In the genomic region with DNA sequence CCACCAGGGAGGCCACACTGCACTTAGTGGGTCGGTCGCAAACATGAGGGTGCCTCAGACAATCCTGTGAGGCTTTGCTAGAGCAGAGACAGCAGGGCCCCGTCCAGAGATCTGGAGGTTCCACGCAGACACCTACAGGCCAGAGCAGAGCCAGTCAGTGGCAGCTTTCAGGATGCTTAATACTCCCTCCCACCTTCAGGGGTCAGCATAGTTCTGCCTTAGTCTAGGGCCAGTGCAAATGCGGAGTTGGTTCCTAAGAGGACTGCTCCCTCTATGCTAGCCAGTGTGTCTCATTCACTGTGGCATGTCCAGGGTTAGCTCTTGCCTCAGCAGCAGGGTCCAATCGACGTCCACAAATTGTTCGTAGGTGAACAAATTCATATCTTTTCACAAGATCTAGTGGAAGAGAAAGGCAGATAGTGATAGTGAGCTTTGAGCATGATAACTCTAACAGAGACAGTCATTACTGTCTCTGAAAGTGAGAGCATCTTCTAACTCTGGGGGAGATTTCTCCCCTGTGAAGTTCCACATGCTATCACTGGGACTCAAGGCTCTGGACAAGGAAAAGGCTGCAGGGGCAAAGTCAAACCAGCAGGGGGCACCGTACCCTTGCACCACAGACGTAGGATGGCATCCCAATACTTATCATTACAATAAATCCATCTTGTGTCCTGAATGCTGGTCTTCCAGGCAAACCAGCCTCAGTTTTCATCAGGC, we compare ENCODE assay signal across 8 mouse cellular contexts. TPM values are rescaled to one million over a fixed set of nuclear protein-coding genes. Genes with fewer than 3 reads are reported as not detected.
DNase-seq lines count a peak whose midpoint lies in the region; ATAC-seq and TF ChIP-seq lines count a peak whose summit lies in the region.

No protein-coding gene starts in this region.

- H3K27ac ChIP-seq in CH12.LX (ENCODE audit: insufficient read depth, low read depth): no peak overlapping the region
- no peak overlapping the region for H3K27ac ChIP-seq in forebrain, embryonic 12.5 days
- no peak overlapping the region for H3K27ac ChIP-seq in heart, postnatal 0 days (ENCODE audit: low read depth)
- H3K27ac ChIP-seq in liver, embryonic 16.5 days (ENCODE audit: low read length): no peak overlapping the region
- H3K27ac ChIP-seq in neural tube, embryonic 14.5 days (ENCODE audit: low read depth, low read length): no peak overlapping the region
- no peak overlapping the region for H3K27ac ChIP-seq in testis, adult 2 months (ENCODE audit: control insufficient read depth, insufficient read depth, low read depth, low read length)

- no peak for TF ChIP-seq POLR2A in CH12.LX (IDR thresholded peaks at IDR 0.05; ENCODE audit: low read depth, low read length)
- TF ChIP-seq POLR2A in testis, adult 2 months (IDR thresholded peaks at IDR 0.05; ENCODE audit: control insufficient read depth, low read depth, low read length): no peak

- H3K4me1 ChIP-seq in CH12.LX (ENCODE audit: control insufficient read depth in 1 of 2, insufficient read depth in 2 of 2): peaks cover 6 to 12% of the 10 kb centered on the region in 2 experiments
- peaks cover 2% of the 10 kb centered on the region; the same call in 1 of the 2 replicates for H3K4me1 ChIP-seq in forebrain, embryonic 12.5 days
- no peaks in the 10 kb centered on the region for H3K4me1 ChIP-seq in heart, postnatal 0 days (ENCODE audit: control insufficient read depth, insufficient read depth)
- H3K4me1 ChIP-seq in liver, embryonic 16.5 days (ENCODE audit: control insufficient read depth, low read depth, low read length): no peaks in the 10 kb centered on the region
- no peaks in the 10 kb centered on the region for H3K4me1 ChIP-seq in neural tube, embryonic 14.5 days (ENCODE audit: control insufficient read depth, insufficient read depth, low read length)
- H3K4me1 ChIP-seq in testis, adult 2 months (ENCODE audit: control insufficient read depth, insufficient read depth, low read length): peaks cover 3% of the 10 kb centered on the region

- no peaks in the 10 kb centered on the region for H3K27me3 ChIP-seq in CH12.LX (replicated peaks)
- H3K27me3 ChIP-seq in forebrain, embryonic 12.5 days: no peaks in the 10 kb centered on the region
- 0 out of 2 replicates have a peak, but pooled peaks cover 3% of the 10 kb centered on the region for H3K27me3 ChIP-seq in heart, postnatal 0 days (ENCODE audit: control insufficient read depth, insufficient read depth, low read length)
- no peaks in the 10 kb centered on the region for H3K27me3 ChIP-seq in liver, embryonic 16.5 days (ENCODE audit: control insufficient read depth, insufficient read depth, low read depth, low read length)
- H3K27me3 ChIP-seq in neural tube, embryonic 14.5 days (ENCODE audit: control insufficient read depth, insufficient read depth, low read length): no peaks in the 10 kb centered on the region
- no peaks in the 10 kb centered on the region for H3K27me3 ChIP-seq in testis, adult 2 months (ENCODE audit: control insufficient read depth, insufficient read depth, low read length)

- in situ Hi-C loops in CH12.LX (cut with MboI; ENCODE audit: low pct_ligation_motif_present, low pct_unique_long_range_greater_than_20kb, low sequenced_read_pairs): loop anchor here (5.0 to 10.0 kb wide), 3 partner anchors 123 to 670 kb away; no protein-coding TSS in a partner anchor

- TF ChIP-seq RAD21 in CH12.LX (IDR thresholded peaks at IDR 0.05; ENCODE audit: low read depth, low read length): peak; percentile 98

- H3K9me3 ChIP-seq in CH12.LX (replicated peaks; ENCODE audit: low read length): peaks cover 11% of the 10 kb centered on the region
- peaks cover 3% of the 10 kb centered on the region; the same call in 1 of the 2 replicates for H3K9me3 ChIP-seq in forebrain, embryonic 12.5 days
- 0 out of 2 replicates have a peak, but pooled peaks cover 3% of the 10 kb centered on the region for H3K9me3 ChIP-seq in heart, postnatal 0 days (replicated peaks; ENCODE audit: control insufficient read depth, low read length)
- no peaks in the 10 kb centered on the region for H3K9me3 ChIP-seq in liver, embryonic 16.5 days (replicated peaks; ENCODE audit: control insufficient read depth, low read length)
- no peaks in the 10 kb centered on the region for H3K9me3 ChIP-seq in neural tube, embryonic 14.5 days (ENCODE audit: control insufficient read depth, low read length)

- H3K79me2 ChIP-seq in CH12.LX (replicated peaks; ENCODE audit: control insufficient read depth, extremely low read depth, insufficient read depth, poor library complexity, severe bottlenecking): no peaks in the 10 kb centered on the region

- H3K9ac ChIP-seq in CH12.LX (ENCODE audit: insufficient read depth, low read depth): no peak overlapping the region
- H3K9ac ChIP-seq in forebrain, embryonic 12.5 days: no peak overlapping the region
- no peak overlapping the region for H3K9ac ChIP-seq in heart, postnatal 0 days (replicated peaks; ENCODE audit: low read depth, low read length)
- no peak overlapping the region for H3K9ac ChIP-seq in liver, embryonic 16.5 days (ENCODE audit: low read depth, low read length)
- H3K9ac ChIP-seq in neural tube, embryonic 14.5 days (replicated peaks; ENCODE audit: low read depth, low read length): no peak overlapping the region

- dilution Hi-C loops in CH12.LX (cut with MboI; ENCODE audit: extremely low pct_ligation_motif_present, extremely low pct_unique_long_range_greater_than_20kb, low sequenced_read_pairs): no loop called here

- TF ChIP-seq EP300 in CH12.LX (IDR thresholded peaks at IDR 0.05; ENCODE audit: low read length): no peak
- no peak for TF ChIP-seq EP300 in heart, postnatal 0 days (IDR thresholded peaks at IDR 0.05; ENCODE audit: low read depth)

- H3K4me2 ChIP-seq in CH12.LX (ENCODE audit: insufficient read depth, low read depth, poor library complexity, severe bottlenecking): peak overlapping the region; percentile 46
- no peak overlapping the region for H3K4me2 ChIP-seq in forebrain, embryonic 12.5 days
- no peak overlapping the region for H3K4me2 ChIP-seq in heart, postnatal 0 days (ENCODE audit: low read depth, low read length)
- H3K4me2 ChIP-seq in liver, embryonic 16.5 days (ENCODE audit: low read depth, low read length): no peak overlapping the region
- H3K4me2 ChIP-seq in neural tube, embryonic 14.5 days (ENCODE audit: low read depth, low read length): no peak overlapping the region

- DNase-seq in CH12.LX (ENCODE audit: extremely low read depth): peak; percentile 90
- DNase-seq in c-Kit-positive CD71-positive TER-119-negative erythroid progenitor cells, embryonic 14.5 days (ENCODE audit: low read depth): peak; percentile 39
- DNase-seq in heart, postnatal 0 days (ENCODE audit: low spot score): peak; percentile 72
- peak; percentile 90 for DNase-seq in kidney, postnatal 4 days

- H3K36me3 ChIP-seq in CH12.LX (replicated peaks in 1 of 2; ENCODE audit: control insufficient read depth in 1 of 2, insufficient read depth in 1 of 2, low read length in 1 of 2): no peaks in the 10 kb centered on the region
- H3K36me3 ChIP-seq in forebrain, embryonic 12.5 days (replicated peaks): no peaks in the 10 kb centered on the region
- H3K36me3 ChIP-seq in heart, postnatal 0 days (replicated peaks; ENCODE audit: control insufficient read depth, insufficient read depth, low read length): no peaks in the 10 kb centered on the region
- no peaks in the 10 kb centered on the region for H3K36me3 ChIP-seq in liver, embryonic 16.5 days (ENCODE audit: control insufficient read depth, insufficient read depth)
- H3K36me3 ChIP-seq in neural tube, embryonic 14.5 days (ENCODE audit: control insufficient read depth, insufficient read depth, low read length): no peaks in the 10 kb centered on the region
- H3K36me3 ChIP-seq in testis, adult 2 months (ENCODE audit: control insufficient read depth, insufficient read depth, low read length): no peaks in the 10 kb centered on the region

- peak; percentile 88 to 97 for TF ChIP-seq CTCF in CH12.LX (conservative IDR thresholded peaks at IDR 0.05 in 1 of 2, IDR thresholded peaks at IDR 0.05 in 1 of 2; ENCODE audit: low read depth in 2 of 2, low read length in 2 of 2)
- peak; percentile 91 for TF ChIP-seq CTCF in heart, postnatal 0 days (IDR thresholded peaks at IDR 0.05; ENCODE audit: low read depth)
- TF ChIP-seq CTCF in testis, adult 2 months (IDR thresholded peaks at IDR 0.05; ENCODE audit: control insufficient read depth, insufficient read depth, insufficient replicate concordance, low read depth, low read length): peak; percentile 87; the same call in 1 of the 2 replicates

- H3K4me3 ChIP-seq in CH12.LX (replicated peaks in 1 of 3; ENCODE audit: low read depth in 2 of 3, low read length in 2 of 3, poor library complexity in 1 of 3): no peak overlapping the region
- H3K4me3 ChIP-seq in forebrain, embryonic 12.5 days (replicated peaks): no peak overlapping the region
- H3K4me3 ChIP-seq in heart, postnatal 0 days (ENCODE audit: low read depth, low read length): no peak overlapping the region
- H3K4me3 ChIP-seq in liver, embryonic 16.5 days (ENCODE audit: low read depth, low read length): no peak overlapping the region
- H3K4me3 ChIP-seq in neural tube, embryonic 14.5 days (ENCODE audit: low read depth, low read length): no peak overlapping the region
- H3K4me3 ChIP-seq in testis, adult 2 months (ENCODE audit: control insufficient read depth, low read depth, low read length): peak overlapping the region; percentile 1

- 34% methylated on average over 10 of the region's 10 CpGs for WGBS in forebrain, embryonic 12.5 days
- 31% methylated on average over 10 of the region's 10 CpGs for WGBS in heart, postnatal 0 days
- 24% methylated on average over 10 of the region's 10 CpGs for WGBS in liver, embryonic 16.5 days (ENCODE audit: insufficient replicate concordance)
- 27% methylated on average over 10 of the region's 10 CpGs for WGBS in neural tube, embryonic 14.5 days

- ATAC-seq in forebrain, embryonic 12.5 days (ENCODE audit: low FRiP score): peak; percentile 91
- ATAC-seq in heart, postnatal 0 days (ENCODE audit: insufficient read depth, low read depth): peak; percentile 89
- peak; percentile 76 for ATAC-seq in liver, embryonic 16.5 days (ENCODE audit: low read depth)
- ATAC-seq in neural tube, embryonic 14.5 days (ENCODE audit: low read depth): peak; percentile 95

RNA-seq across cellular contexts. Expression of gene Lgalsl, which starts 36.5 kb away (rescaled TPM):
- 8.1 and 9.9 TPM in 2 replicates for total RNA-seq in CH12.LX (2012; rRNA removed)
- total RNA-seq in CH12.LX (2014; rRNA removed): 22.7 and 26.5 TPM in 2 replicates
- 16.4 and 16.9 TPM in 2 replicates for polyA plus RNA-seq in CH12.LX (2012; ENCODE audit: insufficient read length, low read depth)
- 40.5 and 40.6 TPM in 2 replicates for polyA plus RNA-seq in forebrain, embryonic 12.5 days (2016; fragmentation: Nextera tagmentation; extraction: Ambion mirVana)
- total RNA-seq in heart, postnatal 0 days (2014; rRNA removed; ENCODE audit: low replicate concordance): 42.4 and 61.6 TPM in 2 replicates
- polyA plus RNA-seq in heart, postnatal 0 days (2015; fragmentation: Nextera tagmentation; extraction: Ambion mirVana): 29.6 and 29.7 TPM in 2 replicates
- 6.7 and 8.3 TPM in 2 replicates for polyA plus RNA-seq in liver, embryonic 16.5 days (2015; fragmentation: Nextera tagmentation; extraction: Ambion mirVana)
- 66.1 and 70.4 TPM in 2 replicates for polyA plus RNA-seq in neural tube, embryonic 14.5 days (2014; fragmentation: Nextera tagmentation; extraction: Ambion mirVana)
- polyA plus RNA-seq in testis, adult 2 months (2012; rRNA removed): 0.95 and 1.8 TPM in 2 replicates

RNA-seq across cellular contexts. Expression of gene Aftph, which starts 53.0 kb away (rescaled TPM):
- total RNA-seq in CH12.LX (2012; rRNA removed) (53.0 and 53.9 TPM in 2 replicates), CH12.LX (2014; rRNA removed) (76.1 and 80.0 TPM in 2 replicates)
- polyA plus RNA-seq in CH12.LX (2012; ENCODE audit: insufficient read length, low read depth): 53.7 and 57.9 TPM in 2 replicates
- polyA plus RNA-seq in forebrain, embryonic 12.5 days (2016; fragmentation: Nextera tagmentation; extraction: Ambion mirVana): 34.2 TPM in 2 replicates
- total RNA-seq in heart, postnatal 0 days (2014; rRNA removed; ENCODE audit: low replicate concordance): 17.0 and 21.7 TPM in 2 replicates
- 7.5 and 7.8 TPM in 2 replicates for polyA plus RNA-seq in heart, postnatal 0 days (2015; fragmentation: Nextera tagmentation; extraction: Ambion mirVana)
- 10.6 and 11.2 TPM in 2 replicates for polyA plus RNA-seq in liver, embryonic 16.5 days (2015; fragmentation: Nextera tagmentation; extraction: Ambion mirVana)
- polyA plus RNA-seq in neural tube, embryonic 14.5 days (2014; fragmentation: Nextera tagmentation; extraction: Ambion mirVana): 42.5 and 48.8 TPM in 2 replicates
- polyA plus RNA-seq in testis, adult 2 months (2012; rRNA removed): 55.4 and 70.2 TPM in 2 replicates

Comparison
In these comparisons a context has a peak if more than half of its experiments do, and no peak if none do; other contexts are left out.
1. DNase-seq: peak in every context shown above with its lines; median percentile 90 in CH12.LX; 90 in kidney, postnatal 4 days; 72 in heart, postnatal 0 days; 39 in c-Kit-positive CD71-positive TER-119-negative erythroid progenitor cells, embryonic 14.5 days.